Mouse (Mus musculus) common myeloid progenitor, adult 5-6 weeks (primary cell): ENCODE measurements at regions not wholly inside any gene's neighbourhood (a gene's known extent, or its start where the extent isn't known, plus 50 kb on each side); places are given as distances from the start of the nearest gene placed in this dataset.
"Not testable (repeated sequence)": the region's sequence is repeated elsewhere in the genome, so short reads cannot be mapped to it uniquely, and the experiment has no call there.

Experiments
- ATAC-seq: replicated peaks from 2 replicates; pipeline ENCODE4 v1.8.0; 2016; ENCODE audit warnings: low read depth, mild to moderate bottlenecking, moderate TSS enrichment, inconsistent platforms; ENCODE audit not compliant: poor library complexity, severe bottlenecking

GRCm38 (mm10) chr16:51169294-51169693 lies 578.3 kb upstream of the Ccdc54 start:
- ATAC-seq, result no peak

- no peak for ATAC-seq
These were observed 569.8 kb upstream of the Ccdc54 start for GRCm38 (mm10) chr16:51160768-51161167.

- ATAC-seq, result no peak
These were observed 547.6 kb upstream of the Ccdc54 start for GRCm38 (mm10) chr16:51138575-51138974.

- no peak for ATAC-seq
These were observed 528.9 kb upstream of the Ccdc54 start for GRCm38 (mm10) chr16:51119835-51120234.

- 0 out of 2 replicates have a peak, but pooled peaks have one; percentile 32 for ATAC-seq
These were observed 527.4 kb upstream of the Ccdc54 start for GRCm38 (mm10) chr16:51118365-51118764.

GRCm38 (mm10) chr16:51117836-51118235 lies 526.9 kb upstream of the Ccdc54 start:
- 0 out of 2 replicates have a peak, but pooled peaks have one; percentile 5 for ATAC-seq

GRCm38 (mm10) chr16:51109864-51110263 lies 518.9 kb upstream of the Ccdc54 start:
- no peak for ATAC-seq

GRCm38 (mm10) chr16:51107421-51107820 lies 516.5 kb upstream of the Ccdc54 start:
- ATAC-seq, result no peak

GRCm38 (mm10) chr16:51086556-51086955 lies 495.6 kb upstream of the Ccdc54 start:
- no peak for ATAC-seq

- no peak for ATAC-seq
These were observed 489.2 kb upstream of the Ccdc54 start for GRCm38 (mm10) chr16:51080146-51080545.

- no peak for ATAC-seq
These were observed 457.7 kb upstream of the Ccdc54 start for GRCm38 (mm10) chr16:51048650-51049049.

GRCm38 (mm10) chr16:51048169-51048568 lies 457.2 kb upstream of the Ccdc54 start:
- ATAC-seq, result no peak

GRCm38 (mm10) chr16:51041311-51041710 lies 450.4 kb upstream of the Ccdc54 start:
- ATAC-seq, result no peak

GRCm38 (mm10) chr16:51002876-51003275 lies 411.9 kb upstream of the Ccdc54 start:
- ATAC-seq, result no peak

- ATAC-seq, result no peak
These were observed 373.4 kb upstream of the Ccdc54 start for GRCm38 (mm10) chr16:50964395-50964794.

- ATAC-seq, result no peak
These were observed 353.1 kb upstream of the Ccdc54 start for GRCm38 (mm10) chr16:50944091-50944490.

- ATAC-seq, result not testable (repeated sequence)
These were observed 352.6 kb upstream of the Ccdc54 start for GRCm38 (mm10) chr16:50943581-50943980.

- ATAC-seq, result no peak
These were observed 351.3 kb upstream of the Ccdc54 start for GRCm38 (mm10) chr16:50942291-50942690.

GRCm38 (mm10) chr16:50939316-50939715 lies 348.4 kb upstream of the Ccdc54 start:
- ATAC-seq, result no peak

- ATAC-seq, result no peak
These were observed 316.8 kb upstream of the Ccdc54 start for GRCm38 (mm10) chr16:50907732-50908131.

GRCm38 (mm10) chr16:50899151-50899550 lies 308.2 kb upstream of the Ccdc54 start:
- ATAC-seq, result no peak

- no peak for ATAC-seq
These were observed 287.0 kb upstream of the Ccdc54 start for GRCm38 (mm10) chr16:50877926-50878325.

GRCm38 (mm10) chr16:50871318-50871717 lies 280.4 kb upstream of the Ccdc54 start:
- ATAC-seq, result no peak
